Mouse (Mus musculus): ENCODE results near the gene Pim3. TPM values are rescaled to one million over a fixed set of nuclear protein-coding genes. Genes with fewer than 3 reads are reported as not detected.

The Pim3 gene
- polyA plus RNA-seq, 1 experiment from 2014 or later: 58.3 TPM

Other genes starting within 250 kb of the Pim3 start
- gene Brd1, start 128.0 kb upstream of the Pim3 start, polyA plus RNA-seq (2015; fragmentation: Nextera tagmentation; extraction: Ambion mirVana): 18.6 and 20.3 TPM in 2 replicates
- 14.1 and 15.3 TPM in 2 replicates for gene Zbed4, start 110.5 kb upstream of the Pim3 start, polyA plus RNA-seq (2015; fragmentation: Nextera tagmentation; extraction: Ambion mirVana)
- 13.1 and 14.0 TPM in 2 replicates for gene Alg12, start 42.9 kb upstream of the Pim3 start, polyA plus RNA-seq (2015; fragmentation: Nextera tagmentation; extraction: Ambion mirVana)
- gene Creld2, start 42.5 kb upstream of the Pim3 start, polyA plus RNA-seq (2015; fragmentation: Nextera tagmentation; extraction: Ambion mirVana): 105 and 128 TPM in 2 replicates
- gene Ttll8, start 92.2 kb downstream of the Pim3 start, polyA plus RNA-seq (2015; fragmentation: Nextera tagmentation; extraction: Ambion mirVana): not detected in 2 replicates
- gene Mlc1, start 116.8 kb downstream of the Pim3 start, polyA plus RNA-seq (2015; fragmentation: Nextera tagmentation; extraction: Ambion mirVana): not detected in 2 replicates
- not detected in 2 replicates for gene Mov10l1, start 120.7 kb downstream of the Pim3 start, polyA plus RNA-seq (2015; fragmentation: Nextera tagmentation; extraction: Ambion mirVana)
- gene Panx2, start 197.5 kb downstream of the Pim3 start, polyA plus RNA-seq (2015; fragmentation: Nextera tagmentation; extraction: Ambion mirVana): 0.40 and 1.2 TPM in 2 replicates
- gene Trabd, start 212.9 kb downstream of the Pim3 start, polyA plus RNA-seq (2015; fragmentation: Nextera tagmentation; extraction: Ambion mirVana): 59.9 and 70.2 TPM in 2 replicates
- gene Selenoo, start 226.9 kb downstream of the Pim3 start, polyA plus RNA-seq (2015; fragmentation: Nextera tagmentation; extraction: Ambion mirVana): 13.4 and 15.0 TPM in 2 replicates